Mouse (Mus musculus) heart, adult 2 months (tissue): Measurements from ENCODE around the gene Celf2.

Source experiments
- CTCF ChIP-seq: fragments of 200-600 bp; IDR thresholded peaks from 2 replicates; pipeline ENCODE4 v1.8.1; 2022; ENCODE audit warnings: antibody characterized with exemption, mild to moderate bottlenecking, moderate library complexity
- POLR2A ChIP-seq: fragments of 200-500 bp; IDR thresholded peaks from 2 replicates; pipeline ENCODE4 v1.6.1; 2011; ENCODE audit warnings: mild to moderate bottlenecking, low read depth, low read length, control low read depth; ENCODE audit not compliant: insufficient read depth

DNA sequence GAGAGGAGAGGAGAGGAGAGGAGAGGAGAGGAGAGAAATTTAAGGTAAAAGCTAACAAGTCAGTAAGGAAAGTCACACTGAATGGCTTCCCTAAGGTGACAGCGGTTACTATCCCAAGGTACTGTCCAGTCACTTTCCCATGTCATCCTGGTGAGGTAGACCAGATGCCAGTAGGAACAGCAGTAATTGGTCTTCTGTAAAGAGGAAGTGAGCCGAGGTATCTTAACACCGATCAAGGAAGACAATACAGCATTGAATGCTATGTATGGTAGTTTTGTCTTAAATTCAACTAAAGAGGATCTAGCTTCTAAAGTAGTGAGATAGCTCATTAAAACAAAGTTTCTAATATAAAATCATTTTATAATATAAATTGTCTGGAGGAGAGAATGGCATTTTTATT is 835.0 kb downstream of the Celf2 start:
- TF ChIP-seq POLR2A, result no peak
- TF ChIP-seq CTCF, result no peak
